Mouse (Mus musculus) neural tube, embryonic 15.5 days (tissue): Measurements from ENCODE around the gene Wdr25. TPM values are rescaled to one million over a fixed set of nuclear protein-coding genes. Genes with fewer than 3 reads are reported as not detected.
A peak's percentile ranks its signal among the peaks of the same experiment; 100 is the strongest.

Experiments used
- ATAC-seq: fragments of 200-750 bp; cut with Nextera tagmentation; 2 replicates; pipeline ENCODE4 v1.8.0; 2017; ENCODE audit warnings: mild to moderate bottlenecking, moderate TSS enrichment, moderate library complexity; ENCODE audit not compliant: low FRiP score
- H3K27ac ChIP-seq: fragments of 300-500 bp; sonication (generic); replicated peaks from 2 replicates; pipeline ENCODE4 v1.5.1; 2015; ENCODE audit warnings: mild to moderate bottlenecking, inconsistent platforms
- H3K27me3 ChIP-seq: fragments of 300-500 bp; sonication (generic); replicated peaks from 2 replicates; pipeline ENCODE4 v1.6.1; 2015; ENCODE audit warnings: inconsistent platforms
- H3K36me3 ChIP-seq: fragments of 300-500 bp; sonication (generic); 2 replicates; pipeline ENCODE4 v1.6.1; 2015; ENCODE audit warnings: inconsistent platforms
- H3K4me1 ChIP-seq: fragments of 300-500 bp; sonication (generic); 2 replicates; pipeline ENCODE4 v1.6.1; 2015; ENCODE audit warnings: inconsistent platforms
- H3K4me2 ChIP-seq: fragments of 300-500 bp; sonication (generic); 2 replicates; pipeline ENCODE4 v1.6.1; 2015; ENCODE audit warnings: inconsistent platforms, mild to moderate bottlenecking, moderate library complexity
- H3K4me3 ChIP-seq: fragments of 300-500 bp; sonication (generic); replicated peaks from 2 replicates; pipeline ENCODE4 v1.5.1; 2015; ENCODE audit warnings: mild to moderate bottlenecking, inconsistent platforms
- H3K9ac ChIP-seq: fragments of 300-500 bp; sonication (generic); replicated peaks from 2 replicates; pipeline ENCODE4 v1.6.1; 2015; ENCODE audit warnings: mild to moderate bottlenecking, inconsistent platforms
- H3K9me3 ChIP-seq: fragments of 300-500 bp; sonication (generic); replicated peaks from 2 replicates; pipeline ENCODE4 v1.6.1; 2016; ENCODE audit warnings: inconsistent platforms
- WGBS: fragments of 180-500 bp; shearing (Covaris S2); methylation state at CpG from one replicate; pipeline ENCODE4 v1.1.7; 2015; ENCODE audit warnings: mixed read lengths; 5-methylcytosine and 5-hydroxymethylcytosine counted together
- polyA plus RNA-seq: library from polyadenylated mRNA; unstranded; fragments of >200 nt; fragmentation: Nextera tagmentation; extraction: Ambion mirVana; gene quantifications from 2 replicates; pipeline ENCODE4 v1.2.1, GENCODE M21; 2015

Gene Wdr25
- polyA plus RNA-seq, 1 experiment from 2014 or later, result 7.4 TPM

DNA sequence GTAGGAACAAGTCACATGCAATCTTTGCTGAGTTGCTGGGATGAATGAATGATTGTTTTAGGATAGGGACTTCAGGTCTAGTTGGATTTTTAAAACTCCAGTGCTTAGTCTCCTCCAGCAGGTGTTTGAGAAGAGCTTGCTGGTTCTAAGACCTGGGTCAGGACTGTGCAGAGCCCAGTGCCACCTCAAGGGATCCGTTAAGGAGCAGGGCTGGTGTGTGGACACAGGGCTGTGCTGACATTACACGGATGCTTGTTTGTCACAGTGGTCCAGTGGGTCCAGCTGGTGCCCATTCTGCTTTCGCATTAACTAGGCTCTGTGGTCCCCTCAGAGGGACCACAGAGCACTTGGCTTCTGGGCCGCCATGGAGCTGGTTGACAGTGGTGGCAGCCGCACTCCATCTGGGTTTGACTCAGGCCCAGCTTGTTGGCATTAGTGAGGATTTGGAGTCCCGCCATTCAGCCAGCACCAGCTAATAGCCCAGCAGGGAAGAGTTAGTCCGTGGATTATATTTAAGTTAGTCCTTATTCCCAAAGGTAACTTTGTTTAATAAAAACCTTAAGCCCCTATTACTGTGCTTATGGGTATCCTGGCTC, 23.1 kb downstream of the Wdr25 start:
- peak overlapping the region; percentile 41; the same call in 1 of the 2 replicates for H3K27ac ChIP-seq

DNA sequence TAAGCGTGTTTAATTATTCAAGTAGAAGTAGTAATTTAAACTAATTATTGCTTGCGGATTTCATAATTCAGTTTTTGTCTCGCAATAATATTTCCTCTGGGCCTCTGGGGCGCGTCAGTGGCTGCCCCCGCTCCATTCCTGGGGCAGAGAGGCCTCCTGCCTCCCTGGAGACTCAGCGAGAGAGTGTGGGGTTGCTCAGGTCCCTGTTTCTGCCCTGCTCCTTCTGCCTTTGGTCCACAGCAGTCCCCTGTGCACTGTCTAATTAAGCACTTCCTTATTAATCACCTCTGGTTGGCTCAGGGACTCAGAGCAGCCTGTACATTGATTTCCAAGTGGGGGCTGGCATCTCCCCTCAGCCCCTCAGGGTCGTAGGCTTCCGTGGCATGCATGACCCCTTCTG, 24.1 kb downstream of the Wdr25 start:
- Histone ChIP-seq H3K4me2 (0 out of 2 replicates have a peak overlapping the region, but pooled peaks have one; percentile 13), H3K4me3 (no peak overlapping the region), H3K27me3 (no peaks in the 10 kb centered on the region), H3K9me3 (no peaks in the 10 kb centered on the region), H3K36me3 (no peaks in the 10 kb centered on the region), H3K4me1 (peaks cover 66% of the 10 kb centered on the region), H3K27ac (no peak overlapping the region), H3K9ac (no peak overlapping the region)
- ATAC-seq, result 0 out of 2 replicates have a peak, but pooled peaks have one; percentile 10
- WGBS, result 30% methylated on average over 9 of the region's 9 CpGs

More for the DNA sequence above, 23.1 kb downstream of the Wdr25 start:
- no peaks in the 10 kb centered on the region for H3K9me3 ChIP-seq
- ATAC-seq, result peak; percentile 53; the same call in 1 of the 2 replicates
- no peaks in the 10 kb centered on the region for H3K36me3 ChIP-seq
- H3K27me3 ChIP-seq, result no peaks in the 10 kb centered on the region
- H3K4me1 ChIP-seq, result peaks cover 72% of the 10 kb centered on the region
- H3K4me2 ChIP-seq, result no peak overlapping the region
- no peak overlapping the region for H3K9ac ChIP-seq
- H3K4me3 ChIP-seq, result no peak overlapping the region
- WGBS, result 39% methylated on average over 7 of the region's 7 CpGs

DNA sequence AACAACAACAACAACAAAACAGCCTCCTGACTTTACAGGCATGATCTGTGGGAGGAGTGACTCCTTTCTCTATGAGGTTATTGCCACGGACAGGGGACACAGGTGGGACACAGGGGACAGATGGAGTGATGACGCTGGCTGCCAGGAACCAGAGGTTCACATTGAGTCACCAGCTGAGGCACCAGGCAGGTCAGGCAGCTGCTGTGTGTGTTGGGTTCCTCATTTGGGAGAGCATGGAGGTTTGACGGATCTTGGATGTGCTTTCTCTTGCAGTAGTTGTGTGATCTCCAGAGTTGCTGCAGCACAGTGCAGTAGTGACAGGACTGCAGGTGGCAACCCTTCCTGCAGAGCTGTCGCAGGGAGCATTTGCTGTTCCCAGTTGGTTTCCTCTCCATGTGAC, 25.3 kb downstream of the Wdr25 start:
- no peak overlapping the region for H3K4me2 ChIP-seq
- WGBS, result 42% methylated on average over 4 of the region's 4 CpGs
- H3K4me1 ChIP-seq, result peaks cover 55% of the 10 kb centered on the region
- no peak overlapping the region for H3K4me3 ChIP-seq
- H3K9me3 ChIP-seq, result no peaks in the 10 kb centered on the region
- H3K27ac ChIP-seq, result no peak overlapping the region; the same call in 1 of the 2 replicates
- ATAC-seq, result no peak
- H3K9ac ChIP-seq, result no peak overlapping the region
- H3K27me3 ChIP-seq, result no peaks in the 10 kb centered on the region
- no peaks in the 10 kb centered on the region for H3K36me3 ChIP-seq

DNA sequence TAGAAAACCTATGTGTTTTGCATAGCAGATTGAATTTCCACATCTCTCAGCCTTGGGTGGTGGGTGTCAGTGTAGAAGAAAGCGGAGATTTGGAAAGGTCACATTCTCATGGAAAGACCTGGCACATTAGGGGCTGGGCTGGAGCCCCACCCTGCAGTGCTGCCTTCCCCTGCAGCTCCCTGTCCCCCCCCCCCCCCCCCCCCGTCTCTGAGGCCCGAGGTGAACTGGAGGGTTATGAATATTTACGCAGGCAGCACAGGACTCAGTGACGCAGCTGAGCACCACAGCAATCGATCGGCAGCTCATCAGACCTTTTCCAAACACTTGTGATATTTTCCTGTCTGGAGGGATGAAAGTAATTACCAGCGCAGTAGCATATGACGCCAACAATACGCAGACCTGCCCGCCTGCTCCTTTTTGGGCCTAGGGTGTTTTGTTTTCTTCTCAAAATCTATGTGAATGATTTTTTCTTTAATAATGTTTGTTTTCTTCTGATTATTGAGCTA, 33.2 kb downstream of the Wdr25 start:
- no peak overlapping the region for H3K9ac ChIP-seq
- peaks cover 28% of the 10 kb centered on the region for H3K4me1 ChIP-seq
- H3K9me3 ChIP-seq, result no peaks in the 10 kb centered on the region
- WGBS, result 31% methylated on average over 9 of the region's 11 CpGs
- H3K27me3 ChIP-seq, result no peaks in the 10 kb centered on the region
- H3K27ac ChIP-seq, result 0 out of 2 replicates have a peak overlapping the region, but pooled peaks have one; percentile 33
- H3K4me2 ChIP-seq, result no peak overlapping the region
- H3K36me3 ChIP-seq, result no peaks in the 10 kb centered on the region
- ATAC-seq, result no peak
- no peak overlapping the region for H3K4me3 ChIP-seq

DNA sequence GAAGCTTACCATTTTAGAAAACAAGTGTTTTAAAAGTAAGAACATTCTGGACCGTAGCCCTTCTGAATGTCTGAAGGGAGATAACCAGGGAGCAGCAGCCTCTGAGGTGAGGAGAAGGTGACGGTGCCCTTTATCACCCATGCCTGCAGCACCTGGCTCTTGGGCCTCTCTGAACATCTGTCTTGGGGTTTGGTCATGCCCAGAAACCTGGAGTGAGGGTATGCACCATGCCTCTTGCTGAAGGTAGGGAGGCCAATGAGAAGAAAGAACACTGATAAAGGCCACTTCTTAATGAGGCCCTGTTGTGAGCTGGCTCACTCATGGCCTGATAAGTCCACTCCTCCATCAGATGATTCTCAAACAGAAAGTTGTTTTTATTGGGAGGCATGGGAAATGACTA, 34.8 kb downstream of the Wdr25 start:
- no peak overlapping the region for H3K4me2 ChIP-seq
- 0 out of 2 replicates have a peak overlapping the region, but pooled peaks have one; percentile 15 for H3K27ac ChIP-seq
- H3K27me3 ChIP-seq, result no peaks in the 10 kb centered on the region
- no peak overlapping the region for H3K4me3 ChIP-seq
- no peaks in the 10 kb centered on the region for H3K9me3 ChIP-seq
- H3K4me1 ChIP-seq, result peaks cover 38% of the 10 kb centered on the region
- no peaks in the 10 kb centered on the region for H3K36me3 ChIP-seq
- ATAC-seq, result no peak
- no peak overlapping the region for H3K9ac ChIP-seq
- 75% methylated on average over 2 of the region's 2 CpGs for WGBS

DNA sequence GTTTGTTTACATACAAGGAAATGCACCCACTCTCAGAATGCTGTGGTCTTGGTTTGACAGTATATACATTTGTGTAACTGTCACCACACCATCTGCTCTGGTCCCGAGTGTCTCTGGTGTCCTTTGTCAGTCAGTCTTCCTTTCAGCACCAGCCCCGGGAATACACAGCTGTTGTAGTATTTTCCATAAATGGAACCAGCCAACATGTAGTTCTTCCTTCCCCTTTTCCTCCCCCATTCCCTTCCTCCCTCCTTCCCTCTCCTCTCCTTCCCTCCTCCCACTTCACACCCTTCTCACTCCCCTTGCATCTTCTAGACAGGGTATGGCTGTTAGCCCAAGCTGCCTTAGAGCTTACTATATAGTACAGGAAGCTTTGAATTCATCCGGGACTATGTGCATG, 36.0 kb downstream of the Wdr25 start:
- H3K4me2 ChIP-seq, result no peak overlapping the region
- no peaks in the 10 kb centered on the region for H3K27me3 ChIP-seq
- H3K27ac ChIP-seq, result no peak overlapping the region
- H3K9ac ChIP-seq, result no peak overlapping the region
- no peak overlapping the region for H3K4me3 ChIP-seq
- 64% methylated on average over 3 of the region's 3 CpGs for WGBS
- peaks cover 47% of the 10 kb centered on the region for H3K4me1 ChIP-seq
- no peak for ATAC-seq
- no peaks in the 10 kb centered on the region for H3K9me3 ChIP-seq
- H3K36me3 ChIP-seq, result no peaks in the 10 kb centered on the region

DNA sequence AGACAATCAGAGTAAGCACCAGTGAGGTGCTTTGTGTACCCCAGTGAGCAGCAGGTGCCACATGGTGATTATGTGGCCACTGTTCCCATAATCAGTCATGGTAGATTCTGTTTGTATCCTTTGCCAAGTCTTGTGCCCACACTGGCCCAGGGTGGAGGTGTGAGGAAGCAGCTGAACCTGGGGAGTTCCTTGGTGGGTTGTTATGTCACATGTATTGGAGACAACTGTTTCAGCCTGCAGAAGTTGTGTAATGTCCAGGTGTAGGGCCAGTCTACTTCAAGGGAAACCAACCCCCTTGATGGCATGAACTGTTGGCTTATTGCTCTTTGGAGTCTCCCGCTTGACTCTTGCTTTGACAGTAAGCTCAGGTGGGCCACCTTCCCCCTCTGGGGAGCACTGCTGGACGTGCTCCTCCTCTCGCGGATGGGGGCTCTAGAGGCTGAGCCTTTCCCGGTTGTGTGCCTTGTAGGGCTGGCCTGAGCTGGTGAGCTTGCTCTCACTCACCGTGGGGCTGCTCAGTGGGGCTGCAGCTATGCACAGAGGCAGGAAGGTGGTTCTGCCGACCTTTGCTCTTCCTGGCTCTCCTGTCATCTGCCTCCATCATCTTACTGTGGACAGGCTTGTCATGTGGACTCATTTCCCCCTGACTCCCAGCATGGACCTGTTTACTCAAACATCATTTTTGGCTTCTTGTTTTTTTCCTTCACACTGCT, 38.1 kb downstream of the Wdr25 start:
- WGBS, result 64% methylated on average over 7 of the region's 7 CpGs
- ATAC-seq, result no peak

DNA sequence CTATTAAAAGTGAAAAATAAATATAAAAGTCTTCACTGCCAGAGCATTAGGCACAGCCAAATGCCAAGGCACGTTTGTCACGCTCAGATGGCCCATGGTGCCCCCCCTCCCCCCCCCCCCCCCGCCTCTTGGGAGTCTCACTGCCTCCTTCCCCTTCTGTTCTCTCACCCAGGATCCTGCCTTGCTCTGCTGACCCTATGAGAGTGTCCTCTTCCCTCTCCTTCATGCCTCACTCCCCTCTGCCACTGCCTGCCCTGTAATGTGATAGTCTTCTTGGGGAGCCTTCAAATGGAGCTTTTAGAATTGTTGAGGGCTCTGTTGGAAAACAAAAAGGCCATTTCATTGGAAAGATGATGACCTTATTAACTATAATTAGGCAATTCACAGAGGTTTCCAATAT, 38.7 kb downstream of the Wdr25 start:
- ATAC-seq, result no peak
- peaks cover 36% of the 10 kb centered on the region for H3K4me1 ChIP-seq
- H3K4me3 ChIP-seq, result no peak overlapping the region
- H3K9me3 ChIP-seq, result no peaks in the 10 kb centered on the region
- H3K27ac ChIP-seq, result no peak overlapping the region
- H3K4me2 ChIP-seq, result no peak overlapping the region
- no peaks in the 10 kb centered on the region for H3K27me3 ChIP-seq
- no peaks in the 10 kb centered on the region for H3K36me3 ChIP-seq
- H3K9ac ChIP-seq, result no peak overlapping the region
- WGBS, result 11% methylated on average over 3 of the region's 3 CpGs

More for the DNA sequence above, 38.1 kb downstream of the Wdr25 start:
- Histone ChIP-seq H3K4me2 (no peak overlapping the region), H3K9ac (no peak overlapping the region), H3K36me3 (no peaks in the 10 kb centered on the region), H3K9me3 (no peaks in the 10 kb centered on the region), H3K27ac (no peak overlapping the region), H3K27me3 (no peaks in the 10 kb centered on the region), H3K4me3 (no peak overlapping the region), H3K4me1 (peaks cover 41% of the 10 kb centered on the region)

DNA sequence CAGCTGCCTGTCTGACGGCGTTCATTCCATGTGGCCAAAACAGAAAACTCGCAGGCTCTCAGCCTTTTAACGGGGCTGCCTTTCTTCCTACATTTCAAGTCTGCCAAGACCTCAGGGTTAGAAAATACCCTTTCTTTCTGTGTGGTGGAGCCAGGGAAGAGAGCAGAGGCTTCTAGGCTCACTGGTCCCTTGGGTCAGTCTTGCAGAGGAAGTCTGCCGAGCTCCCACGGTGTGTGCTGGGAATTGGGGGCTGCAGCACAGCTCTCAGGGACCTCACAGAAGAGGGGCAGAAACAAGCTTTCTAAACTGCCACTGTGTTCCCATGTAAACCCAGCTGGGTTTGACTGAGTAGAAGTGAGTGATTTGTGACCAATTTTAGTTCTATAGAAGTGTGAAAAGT, 40.8 kb downstream of the Wdr25 start:
- H3K27ac ChIP-seq, result no peak overlapping the region
- H3K4me2 ChIP-seq, result no peak overlapping the region
- no peak for ATAC-seq
- WGBS, result 68% methylated on average over 6 of the region's 6 CpGs
- H3K9me3 ChIP-seq, result no peaks in the 10 kb centered on the region
- no peak overlapping the region for H3K9ac ChIP-seq
- no peaks in the 10 kb centered on the region for H3K27me3 ChIP-seq
- no peak overlapping the region for H3K4me3 ChIP-seq
- H3K36me3 ChIP-seq, result no peaks in the 10 kb centered on the region
- H3K4me1 ChIP-seq, result peaks cover 21% of the 10 kb centered on the region

DNA sequence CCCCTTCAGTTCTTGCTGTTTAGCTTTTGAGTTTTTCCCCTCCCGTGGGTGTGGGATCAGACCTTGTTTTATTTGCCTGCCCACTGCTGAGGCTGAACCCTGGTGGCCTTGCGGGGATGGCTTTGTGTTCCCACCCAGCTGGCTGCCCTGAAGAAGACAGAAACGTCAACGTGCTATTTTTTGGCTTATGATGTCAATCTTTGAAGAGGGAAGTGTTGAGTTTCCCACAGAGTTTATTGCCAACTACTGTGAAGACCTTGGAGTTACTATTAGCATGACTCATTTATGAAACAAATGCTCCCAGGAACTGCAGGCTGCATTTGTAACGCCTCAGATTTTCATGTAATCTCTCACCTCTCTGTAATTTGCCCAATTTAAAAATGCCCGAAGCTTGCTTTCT, 43.4 kb downstream of the Wdr25 start:
- WGBS, result 64% methylated on average over 6 of the region's 6 CpGs
- no peak overlapping the region for H3K27ac ChIP-seq

DNA sequence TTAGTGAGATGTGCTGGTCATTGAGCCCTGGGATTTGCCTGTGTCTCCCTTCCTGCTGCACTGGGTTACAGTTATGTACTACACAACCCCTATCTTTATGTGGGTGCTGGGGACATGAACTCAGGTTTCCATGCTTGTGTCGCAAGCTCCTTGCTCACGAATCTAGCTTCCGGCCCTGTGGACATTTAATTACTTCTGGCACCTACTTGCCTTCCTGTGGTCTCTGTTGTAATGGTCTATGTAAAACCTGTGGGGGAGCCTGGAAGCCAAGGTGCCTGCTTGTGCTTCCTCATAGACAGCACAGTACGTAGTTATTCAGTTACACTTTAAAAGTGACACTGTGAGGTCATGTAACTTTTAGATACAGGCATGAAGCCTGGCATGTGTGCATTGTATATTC, 44.1 kb downstream of the Wdr25 start:
- no peak overlapping the region for H3K4me2 ChIP-seq
- no peaks in the 10 kb centered on the region for H3K36me3 ChIP-seq
- no peaks in the 10 kb centered on the region for H3K27me3 ChIP-seq
- no peak for ATAC-seq
- WGBS, result 86% methylated on average over 4 of the region's 4 CpGs
- H3K4me3 ChIP-seq, result no peak overlapping the region
- no peak overlapping the region for H3K27ac ChIP-seq
- peaks cover 11% of the 10 kb centered on the region; the same call in 1 of the 2 replicates for H3K4me1 ChIP-seq
- H3K9me3 ChIP-seq, result no peaks in the 10 kb centered on the region
- no peak overlapping the region for H3K9ac ChIP-seq

More for the DNA sequence above, 43.4 kb downstream of the Wdr25 start:
- Histone ChIP-seq H3K4me2 (no peak overlapping the region), H3K4me1 (peaks cover 18% of the 10 kb centered on the region), H3K9me3 (no peaks in the 10 kb centered on the region), H3K27me3 (no peaks in the 10 kb centered on the region), H3K9ac (no peak overlapping the region), H3K4me3 (no peak overlapping the region), H3K36me3 (no peaks in the 10 kb centered on the region)
- no peak for ATAC-seq

DNA sequence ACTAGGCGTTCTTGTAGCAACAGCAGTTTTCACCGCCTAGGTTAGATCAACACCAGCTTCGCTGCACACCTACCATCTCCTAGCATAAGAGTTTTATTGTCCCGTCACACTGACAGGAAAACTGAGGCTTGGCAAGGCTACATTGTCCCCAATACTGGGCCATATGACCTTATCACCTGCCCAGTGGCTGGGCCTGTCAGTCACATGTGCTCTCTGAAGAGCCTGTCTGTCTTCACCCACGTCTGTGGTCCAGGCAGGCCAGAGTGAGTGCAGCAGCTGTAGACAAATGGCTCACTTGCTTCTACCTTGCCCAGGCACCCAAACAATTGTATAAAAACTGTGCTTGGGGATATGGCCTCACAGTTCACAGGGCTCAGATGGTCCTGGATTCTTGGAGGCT, 45.4 kb downstream of the Wdr25 start:
- Histone ChIP-seq H3K36me3 (no peaks in the 10 kb centered on the region), H3K9ac (no peak overlapping the region), H3K9me3 (no peaks in the 10 kb centered on the region), H3K27ac (no peak overlapping the region), H3K27me3 (no peaks in the 10 kb centered on the region), H3K4me1 (peaks cover 4% of the 10 kb centered on the region; the same call in 1 of the 2 replicates), H3K4me2 (no peak overlapping the region), H3K4me3 (no peak overlapping the region)
- WGBS, result 88% methylated on average over 5 of the region's 5 CpGs
- no peak for ATAC-seq
